Mouse (Mus musculus) inflammation-experienced regulatory T-cells, adult 6 months (primary cell): ENCODE results near the gene Lmntd1. TPM values are rescaled to one million over a fixed set of nuclear protein-coding genes. Genes with fewer than 3 reads are reported as not detected.

Experiments used
- ATAC-seq: one replicate; pipeline ENCODE4 v1.8.0; 2017
- polyA plus RNA-seq, 3 experiments: library from polyadenylated mRNA; unstranded; fragments of 100-300 nt; shearing (Covaris generic); gene quantifications; one replicate each; pipeline ENCODE4 v1.2.1; 2017

Gene Lmntd1
- polyA plus RNA-seq, 3 experiments from 2014 or later = not detected

- ATAC-seq = no peak
These were observed 9.5 kb downstream of the Lmntd1 start for GRCm38 (mm10) chr6:145604648-145605047.

GRCm38 (mm10) chr6:145604126-145604525, 10.0 kb downstream of the Lmntd1 start:
- no peak for ATAC-seq

GRCm38 (mm10) chr6:145598794-145599555, 15.1 kb downstream of the Lmntd1 start:
- no peak for ATAC-seq

DNA sequence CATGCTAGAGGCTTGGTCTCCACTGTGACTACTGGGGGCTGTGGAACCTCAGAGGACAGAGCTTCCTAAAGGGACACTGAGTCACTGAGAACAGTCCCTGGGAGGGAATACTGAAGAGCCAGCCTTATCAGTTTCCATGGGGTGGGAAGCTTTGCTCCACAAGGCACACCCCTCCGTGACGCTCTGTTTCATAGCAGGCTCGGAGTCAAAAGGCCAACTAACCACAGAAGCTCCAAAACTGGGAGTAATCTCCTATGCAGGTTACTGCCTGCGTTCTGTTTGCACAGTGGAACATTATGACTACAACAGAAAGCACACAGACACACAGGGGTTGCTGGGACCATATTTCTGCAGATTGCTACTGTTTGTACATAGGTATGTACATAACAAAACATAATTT, 18.2 kb downstream of the Lmntd1 start:
- ATAC-seq = no peak

- no peak for ATAC-seq
These were observed 20.1 kb downstream of the Lmntd1 start for GRCm38 (mm10) chr6:145593991-145594390.

DNA sequence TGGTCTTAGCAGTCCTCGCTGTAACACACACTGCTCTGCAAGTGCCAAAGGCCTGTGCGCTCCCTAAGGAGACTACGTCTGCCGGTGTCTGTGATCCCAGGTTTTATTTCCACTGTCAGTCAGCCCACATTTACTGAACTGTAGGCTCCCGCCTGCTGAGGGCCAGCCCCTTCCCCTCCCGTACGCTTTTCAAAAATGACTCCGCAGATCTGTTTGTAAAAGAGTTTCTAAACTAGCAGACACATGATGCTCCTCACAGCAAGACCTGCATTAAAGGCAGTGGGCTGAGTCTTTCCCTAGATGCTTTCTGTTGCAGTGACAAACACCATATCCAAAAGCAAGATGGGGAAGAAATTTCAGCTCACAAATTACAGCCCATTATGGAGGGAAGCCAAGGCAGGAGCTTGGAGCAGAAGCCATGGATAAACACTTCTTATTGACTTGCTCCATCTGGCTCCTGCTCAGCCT, 21.6 kb downstream of the Lmntd1 start:
- ATAC-seq = no peak

GRCm38 (mm10) chr6:145592036-145592435, 22.1 kb downstream of the Lmntd1 start:
- no peak for ATAC-seq

DNA sequence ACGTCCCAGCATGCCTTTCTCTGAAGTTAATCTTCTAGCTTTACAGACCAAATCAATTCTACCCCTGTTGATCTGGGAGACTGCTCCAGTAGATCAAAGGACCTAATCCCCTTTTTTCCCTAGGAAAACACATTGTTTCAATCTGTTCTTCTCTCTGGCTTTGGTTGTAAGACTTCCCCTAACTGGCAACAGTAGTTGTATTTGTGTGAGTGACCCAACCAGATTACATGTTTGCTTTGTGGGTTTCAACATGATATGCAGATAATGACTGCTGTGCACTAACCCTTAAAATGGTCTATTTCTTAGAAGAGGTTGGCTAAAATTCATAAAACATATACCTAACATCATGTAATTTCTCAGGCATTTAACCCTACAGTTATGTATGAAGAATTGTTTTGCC, 22.5 kb downstream of the Lmntd1 start:
- no peak for ATAC-seq

GRCm38 (mm10) chr6:145590501-145591293, 23.4 kb downstream of the Lmntd1 start:
- ATAC-seq = no peak

DNA sequence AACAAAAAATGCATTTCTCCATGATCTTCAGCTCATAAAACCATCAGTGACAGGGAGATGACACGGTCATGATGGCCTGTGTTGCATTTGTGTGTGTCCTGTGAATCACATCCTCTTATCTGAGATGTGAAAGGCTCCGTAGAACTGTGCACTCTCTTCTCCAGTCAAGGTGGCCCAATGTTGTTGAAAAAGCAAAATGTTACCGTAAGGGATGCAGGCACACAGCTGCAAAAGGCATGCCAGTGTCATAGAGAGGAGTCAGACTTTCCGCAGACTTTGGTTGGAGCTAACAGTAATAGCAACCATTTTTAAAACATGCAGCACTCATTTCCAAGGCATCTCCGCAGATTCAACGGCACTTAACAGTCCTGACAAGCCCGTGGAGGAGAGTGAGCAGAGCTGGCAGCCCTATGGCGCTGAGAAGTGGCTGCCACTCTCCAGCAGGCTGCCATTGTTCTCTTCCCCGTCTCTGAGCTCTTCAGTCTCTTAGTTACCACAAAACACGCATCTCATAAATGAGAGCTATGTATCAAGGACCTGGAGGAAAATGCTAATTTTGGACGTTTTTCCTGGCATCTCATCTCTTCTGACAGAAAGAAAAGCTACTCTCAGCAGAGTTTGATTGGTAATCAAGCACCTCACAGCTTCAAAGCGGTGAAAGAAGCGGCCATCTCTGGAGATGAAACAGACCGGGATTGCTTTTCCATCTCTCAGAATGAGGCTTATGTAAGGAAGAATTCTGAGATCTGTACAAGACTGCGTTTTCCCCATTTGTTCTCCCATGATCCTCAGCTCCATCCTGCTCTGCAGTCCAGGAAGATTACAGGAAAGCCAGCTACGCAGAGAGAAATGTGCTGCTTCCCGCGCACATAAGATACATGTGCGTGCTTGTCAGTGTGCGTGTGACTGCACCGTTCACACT, 28.8 kb downstream of the Lmntd1 start:
- ATAC-seq = no peak

DNA sequence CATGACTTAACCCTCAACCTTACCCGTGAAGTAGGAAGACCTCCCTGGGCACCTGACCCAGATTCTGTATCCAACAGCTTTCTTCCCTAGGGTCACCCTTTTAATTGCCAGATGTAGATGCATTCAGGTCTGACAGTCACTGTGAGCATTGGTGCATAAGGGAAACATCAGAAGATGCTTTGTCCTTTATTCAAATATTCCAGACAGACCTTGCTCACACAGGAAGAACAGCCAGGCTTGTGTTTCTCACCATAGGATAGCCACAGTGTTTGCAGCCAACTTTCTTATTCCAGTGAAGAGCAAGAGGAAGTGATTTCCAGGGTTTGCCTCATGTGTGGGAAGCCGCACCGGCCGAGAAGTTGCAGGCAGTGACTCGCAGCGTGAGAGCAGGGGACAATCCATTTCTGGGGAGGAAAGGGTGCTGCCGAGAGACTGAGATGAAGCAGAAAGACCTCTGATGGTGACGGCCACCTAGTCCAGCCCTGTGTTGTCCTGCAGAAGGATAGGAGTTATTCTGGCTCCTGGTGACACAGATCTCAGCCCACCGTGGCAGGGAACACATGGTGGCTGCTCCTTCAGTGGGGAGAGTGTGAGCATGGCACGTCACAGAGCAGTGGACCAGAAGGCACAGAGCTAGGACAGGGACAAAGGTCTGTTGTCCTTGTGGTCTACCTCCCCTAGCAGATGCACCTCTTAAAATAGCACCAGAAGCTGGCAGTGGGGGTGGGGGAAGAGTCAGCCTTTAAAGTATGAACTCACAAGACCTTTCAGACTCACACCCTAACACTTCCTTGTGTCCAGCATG, 32.6 kb downstream of the Lmntd1 start:
- ATAC-seq = no peak

- no peak for ATAC-seq
These were observed 34.4 kb downstream of the Lmntd1 start for GRCm38 (mm10) chr6:145579761-145580160.

DNA sequence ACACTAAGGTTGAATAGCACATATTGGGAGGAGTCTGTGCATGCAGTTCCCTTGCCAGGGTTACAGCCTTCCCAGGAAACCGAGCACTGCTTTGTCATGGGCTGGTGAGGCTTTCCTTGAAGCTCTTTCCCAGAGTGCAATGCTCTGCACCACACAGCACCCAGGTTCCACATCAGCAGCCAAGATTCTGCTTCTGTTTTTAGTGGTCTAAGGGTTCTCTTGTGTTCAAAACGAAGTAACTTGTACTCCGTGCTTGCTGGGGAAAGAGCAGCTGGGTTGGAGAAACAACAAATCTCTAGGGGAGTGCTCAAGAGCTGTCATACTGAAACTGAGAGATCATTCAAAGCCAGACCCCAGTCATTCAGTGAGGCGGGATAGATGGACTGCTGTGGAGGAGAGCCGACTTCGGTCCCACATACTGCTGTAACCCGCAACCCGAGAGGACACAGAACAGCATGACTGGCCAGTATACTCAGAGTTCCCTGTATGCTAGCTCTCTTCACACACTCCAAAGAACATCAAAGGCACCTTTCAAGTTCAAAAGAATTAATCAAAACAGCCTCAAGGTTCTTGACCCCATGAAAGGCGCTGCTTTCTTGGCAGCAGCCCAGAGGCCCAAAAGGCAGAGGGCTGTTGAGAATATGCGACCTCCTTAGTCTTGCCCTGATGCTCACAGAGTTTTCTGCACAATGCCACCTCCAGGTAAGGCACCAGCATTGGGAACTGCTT, 35.5 kb downstream of the Lmntd1 start:
- no peak for ATAC-seq

DNA sequence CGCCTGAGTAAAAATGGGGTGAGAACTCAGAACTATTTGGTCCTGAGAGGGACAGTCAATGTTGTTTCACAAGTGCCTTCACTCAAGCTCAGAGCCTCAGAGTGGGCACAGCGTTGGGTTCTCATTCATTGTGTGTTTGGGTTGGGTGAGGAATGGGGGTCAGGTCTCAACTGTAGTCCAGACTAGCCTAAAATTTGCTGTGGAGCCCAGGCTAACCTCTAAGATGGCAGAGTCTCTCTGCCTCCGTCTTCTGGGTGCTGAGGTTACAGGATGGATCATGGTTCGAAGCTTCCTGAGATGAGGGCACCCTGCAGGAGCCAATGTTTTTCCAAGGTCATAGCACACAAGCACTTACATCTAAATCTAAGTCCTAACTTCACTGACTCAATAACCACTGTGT, 37.4 kb downstream of the Lmntd1 start:
- no peak for ATAC-seq

DNA sequence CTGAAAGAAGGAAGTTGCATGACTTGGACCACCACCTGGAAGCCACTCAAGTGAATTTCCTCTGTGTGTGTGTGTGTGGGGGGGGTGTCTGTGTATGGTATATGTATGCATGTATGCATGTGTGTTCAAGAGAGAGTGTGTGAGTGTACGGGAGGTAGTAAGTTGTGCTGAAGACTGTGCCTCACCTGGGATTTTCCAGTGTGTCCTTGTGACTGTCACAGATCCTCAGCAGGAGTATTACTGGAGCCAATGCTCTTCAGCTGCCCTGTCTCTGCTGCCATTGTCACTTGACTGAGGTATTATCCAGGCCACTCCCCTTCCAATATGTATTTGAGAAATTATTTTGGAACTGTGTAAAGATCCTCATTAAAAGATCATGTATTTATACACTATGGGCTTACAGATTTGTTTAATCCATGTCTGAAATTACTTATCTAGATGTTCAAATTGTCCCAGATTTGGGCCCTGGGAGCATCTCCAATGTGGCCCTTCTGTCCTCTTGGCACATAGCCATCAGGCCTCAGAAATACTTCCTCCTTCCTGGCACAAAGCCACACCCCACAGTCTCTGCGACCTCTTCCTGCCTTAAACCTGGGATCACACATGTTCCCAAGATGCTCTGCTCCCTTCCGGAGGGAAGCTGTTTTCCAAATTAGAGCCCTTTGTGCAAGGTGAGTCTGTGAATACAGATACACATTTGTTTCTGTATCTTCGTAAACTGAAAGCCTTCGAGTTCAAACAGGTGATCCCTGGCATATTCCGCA, 40.7 kb downstream of the Lmntd1 start:
- no peak for ATAC-seq

GRCm38 (mm10) chr6:145568701-145569100, 45.4 kb downstream of the Lmntd1 start:
- no peak for ATAC-seq

GRCm38 (mm10) chr6:145567832-145568231, 46.3 kb downstream of the Lmntd1 start:
- no peak for ATAC-seq

DNA sequence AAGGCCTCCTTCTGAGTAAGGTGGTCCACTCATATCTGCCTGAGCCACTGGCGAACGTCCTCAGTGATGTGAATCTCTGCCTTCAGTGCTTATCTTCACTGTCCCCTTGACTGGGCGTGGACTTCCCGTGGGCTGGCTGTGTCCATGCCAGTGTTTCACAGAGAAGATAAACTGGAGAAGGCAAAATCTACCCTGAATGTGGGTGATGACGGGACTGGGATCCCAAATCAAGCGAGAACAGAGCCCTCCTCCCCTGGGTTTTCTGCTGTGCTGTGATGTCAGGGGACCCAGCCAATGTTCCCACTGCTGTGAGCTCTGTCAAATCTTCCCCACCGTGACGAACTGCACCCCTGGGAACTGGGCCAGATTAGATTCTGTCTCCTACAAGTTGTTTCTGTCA, 46.8 kb downstream of the Lmntd1 start:
- ATAC-seq = no peak

GRCm38 (mm10) chr6:145565663-145566062, 48.5 kb downstream of the Lmntd1 start:
- no peak for ATAC-seq

- ATAC-seq = no peak
These were observed 49.4 kb downstream of the Lmntd1 start for GRCm38 (mm10) chr6:145564671-145565070.
